Mouse (Mus musculus) forebrain, postnatal 0 days (tissue): ENCODE results near the gene Them7. TPM values are rescaled to one million over a fixed set of nuclear protein-coding genes. Genes with fewer than 3 reads are reported as not detected.

Source experiments
- ATAC-seq: fragments of 200-750 bp; cut with Nextera tagmentation; 2 replicates; pipeline ENCODE4 v1.8.0; 2017; ENCODE audit warnings: mild to moderate bottlenecking, moderate library complexity
- DNase-seq: peaks from one replicate; pipeline ENCODE4 v3.0.0-alpha.2; 2015
- H3K27ac ChIP-seq: fragments of 300-500 bp; sonication (generic); 2 replicates; pipeline ENCODE4 v1.5.1; 2014; ENCODE audit warnings: low read depth, mild to moderate bottlenecking, antibody characterized with exemption, low read length, moderate library complexity, mixed read lengths
- H3K27me3 ChIP-seq: fragments of 300-500 bp; sonication (generic); 2 replicates; pipeline ENCODE4 v1.6.1; 2014; ENCODE audit warnings: mild to moderate bottlenecking, low read length, mixed read lengths; ENCODE audit not compliant: insufficient read depth
- H3K36me3 ChIP-seq: fragments of 300-500 bp; sonication (generic); 2 replicates; pipeline ENCODE4 v1.6.1; 2014; ENCODE audit warnings: mild to moderate bottlenecking, moderate library complexity; ENCODE audit not compliant: insufficient read depth
- H3K4me1 ChIP-seq: fragments of 300-500 bp; sonication (generic); 2 replicates; pipeline ENCODE4 v1.6.1; 2014; ENCODE audit warnings: antibody characterized with exemption; ENCODE audit not compliant: insufficient read depth
- H3K4me2 ChIP-seq: fragments of 300-500 bp; sonication (generic); 2 replicates; pipeline ENCODE4 v1.6.1; 2014; ENCODE audit warnings: low read depth, mild to moderate bottlenecking, moderate library complexity
- H3K4me3 ChIP-seq: fragments of 300-500 bp; sonication (generic); 2 replicates; pipeline ENCODE4 v1.5.1; 2014; ENCODE audit warnings: low read depth, low read length, mixed read lengths
- H3K9ac ChIP-seq: fragments of 300-500 bp; sonication (generic); 2 replicates; pipeline ENCODE4 v1.6.1; 2014; ENCODE audit warnings: mild to moderate bottlenecking
- H3K9me3 ChIP-seq: fragments of 300-500 bp; sonication (generic); 2 replicates; pipeline ENCODE4 v1.6.1; 2016; ENCODE audit warnings: low read length
- CTCF ChIP-seq: sonication (generic); IDR thresholded peaks from 2 replicates; pipeline ENCODE4 v1.5.1; 2016; ENCODE audit warnings: antibody characterized with exemption, control low read depth, low read depth
- WGBS: fragments of 180-500 bp; shearing (Covaris S2); extraction: QIAGEN DNeasy Blood & Tissue Kit; methylation state at CpG from one replicate; pipeline ENCODE4 v1.1.7; 2014; 5-methylcytosine and 5-hydroxymethylcytosine counted together
- polyA plus RNA-seq: library from polyadenylated mRNA; unstranded; fragments of >200 nt; fragmentation: Nextera tagmentation; extraction: Ambion mirVana; gene quantifications from 2 replicates; pipeline ENCODE4 v1.2.1, GENCODE M21; 2015
- total RNA-seq: library from RNA; depleted of rRNA; stranded (reverse); fragments of >200 nt; gene quantifications from 2 replicates; pipeline ENCODE4 v1.2.3, GENCODE M21; 2014

Them7 gene
- total and polyA plus RNA-seq, 2 experiments from 2014 or later, result not detected

- H3K27me3 ChIP-seq, result no peaks in the 10 kb centered on the region
- H3K36me3 ChIP-seq, result no peaks in the 10 kb centered on the region
- H3K9me3 ChIP-seq, result no peaks in the 10 kb centered on the region
- no peaks in the 10 kb centered on the region for H3K4me1 ChIP-seq
- TF ChIP-seq CTCF, result no peak
- WGBS, result 69% methylated on average over 8 of the region's 8 CpGs
- no peak overlapping the region for H3K9ac ChIP-seq
- 0 out of 2 replicates have a peak, but pooled peaks have one; percentile 14 for ATAC-seq
- no peak overlapping the region for H3K27ac ChIP-seq
- H3K4me2 ChIP-seq, result no peak overlapping the region
- DNase-seq, result peak; percentile 11
- H3K4me3 ChIP-seq, result no peak overlapping the region
Observed at GRCm38 (mm10) chr2:105383063-105383462, 158.9 kb downstream of the Them7 start.

- Histone ChIP-seq H3K9me3 (no peaks in the 10 kb centered on the region), H3K9ac (no peak overlapping the region), H3K4me3 (no peak overlapping the region), H3K4me1 (no peaks in the 10 kb centered on the region), H3K36me3 (no peaks in the 10 kb centered on the region), H3K27me3 (no peaks in the 10 kb centered on the region), H3K4me2 (no peak overlapping the region), H3K27ac (no peak overlapping the region)
- DNase-seq (no peak), ATAC-seq (no peak)
- 78% methylated on average over 3 of the region's 3 CpGs for WGBS
- no peak for TF ChIP-seq CTCF
Observed at GRCm38 (mm10) chr2:105384998-105385397, 160.9 kb downstream of the Them7 start.

- Histone ChIP-seq H3K27me3 (no peaks in the 10 kb centered on the region), H3K9me3 (no peaks in the 10 kb centered on the region), H3K4me3 (no peak overlapping the region), H3K4me2 (no peak overlapping the region), H3K36me3 (no peaks in the 10 kb centered on the region), H3K9ac (no peak overlapping the region), H3K27ac (no peak overlapping the region), H3K4me1 (no peaks in the 10 kb centered on the region)
- no peak for ATAC-seq
- no peak for TF ChIP-seq CTCF
- no peak for DNase-seq
- WGBS, result 86% methylated on average over 4 of the region's 4 CpGs
Observed at GRCm38 (mm10) chr2:105386418-105386817, 162.3 kb downstream of the Them7 start.

- H3K4me3 ChIP-seq, result no peak overlapping the region
- H3K9me3 ChIP-seq, result no peaks in the 10 kb centered on the region
- no peak overlapping the region for H3K9ac ChIP-seq
- H3K4me2 ChIP-seq, result no peak overlapping the region
- H3K27ac ChIP-seq, result no peak overlapping the region
- H3K27me3 ChIP-seq, result no peaks in the 10 kb centered on the region
- no peaks in the 10 kb centered on the region for H3K36me3 ChIP-seq
- no peak for DNase-seq
- ATAC-seq, result no peak
- TF ChIP-seq CTCF, result no peak
- no peaks in the 10 kb centered on the region for H3K4me1 ChIP-seq
- 83% methylated on average over 17 of the region's 17 CpGs for WGBS
Observed at GRCm38 (mm10) chr2:105389007-105389890, 165.1 kb downstream of the Them7 start.

GRCm38 (mm10) chr2:105390653-105391413 lies 166.7 kb downstream of the Them7 start:
- no peak overlapping the region for H3K9ac ChIP-seq
- 78% methylated on average over 6 of the region's 6 CpGs for WGBS
- ATAC-seq (peak; percentile 50; the same call in 1 of the 2 replicates), DNase-seq (no peak)
- no peaks in the 10 kb centered on the region for H3K9me3 ChIP-seq
- no peaks in the 10 kb centered on the region for H3K36me3 ChIP-seq
- no peak overlapping the region for H3K27ac ChIP-seq
- no peak overlapping the region for H3K4me2 ChIP-seq
- no peaks in the 10 kb centered on the region for H3K27me3 ChIP-seq
- TF ChIP-seq CTCF, result no peak
- H3K4me1 ChIP-seq, result no peaks in the 10 kb centered on the region
- no peak overlapping the region for H3K4me3 ChIP-seq

- Histone ChIP-seq H3K27ac (no peak overlapping the region), H3K9me3 (no peaks in the 10 kb centered on the region), H3K36me3 (no peaks in the 10 kb centered on the region), H3K4me3 (no peak overlapping the region), H3K9ac (no peak overlapping the region), H3K27me3 (no peaks in the 10 kb centered on the region), H3K4me2 (no peak overlapping the region), H3K4me1 (no peaks in the 10 kb centered on the region)
- TF ChIP-seq CTCF, result no peak
- WGBS, result 82% methylated on average over 4 of the region's 4 CpGs
- ATAC-seq (no peak), DNase-seq (no peak)
Observed at GRCm38 (mm10) chr2:105391414-105391784, 167.3 kb downstream of the Them7 start.

GRCm38 (mm10) chr2:105392514-105392913 lies 168.4 kb downstream of the Them7 start:
- Histone ChIP-seq H3K9ac (no peak overlapping the region), H3K4me3 (no peak overlapping the region), H3K27ac (no peak overlapping the region), H3K36me3 (no peaks in the 10 kb centered on the region), H3K27me3 (no peaks in the 10 kb centered on the region), H3K9me3 (no peaks in the 10 kb centered on the region), H3K4me2 (no peak overlapping the region), H3K4me1 (no peaks in the 10 kb centered on the region)
- ATAC-seq (no peak), DNase-seq (no peak)
- WGBS, result 69% methylated on average over 2 of the region's 2 CpGs
- TF ChIP-seq CTCF, result no peak
